Mouse (Mus musculus) kidney, adult 18-20 months (tissue): ENCODE data around the gene Gsk3a.
A peak's percentile ranks its signal among the peaks of the same experiment; 100 is the strongest.

ENCODE experiments used
- DNase-seq: peaks from one replicate; pipeline ENCODE4 v3.0.0; 2021

Gsk3a gene

GRCm38 (mm10) chr7:25248846-25249313 lies 11.2 kb upstream of the Gsk3a start:
- no peak for DNase-seq

- no peak for DNase-seq
Observed at GRCm38 (mm10) chr7:25248018-25248647, 10.5 kb upstream of the Gsk3a start.

GRCm38 (mm10) chr7:25247498-25247897 lies 9.8 kb upstream of the Gsk3a start:
- DNase-seq = no peak

- no peak for DNase-seq
Observed at GRCm38 (mm10) chr7:25246759-25247137, 9.1 kb upstream of the Gsk3a start.

GRCm38 (mm10) chr7:25246079-25246758 lies 8.6 kb upstream of the Gsk3a start:
- DNase-seq = peak; percentile 68

- no peak for DNase-seq
Observed at GRCm38 (mm10) chr7:25244562-25245369, 7.1 kb upstream of the Gsk3a start.

GRCm38 (mm10) chr7:25243361-25243760 lies 5.7 kb upstream of the Gsk3a start:
- no peak for DNase-seq

- peak; percentile 56 for DNase-seq
Observed at GRCm38 (mm10) chr7:25241062-25241461, 3.4 kb upstream of the Gsk3a start.

- DNase-seq = no peak
Observed at GRCm38 (mm10) chr7:25240631-25241030, 3.0 kb upstream of the Gsk3a start.

- DNase-seq = peak; percentile 83
Observed at GRCm38 (mm10) chr7:25238829-25239623, 1.4 kb upstream of the Gsk3a start.

- peak; percentile 96 for DNase-seq
Observed at GRCm38 (mm10) chr7:25238015-25238706, 510 bp upstream of the Gsk3a start.

GRCm38 (mm10) chr7:25235526-25235925 lies 2.1 kb downstream of the Gsk3a start:
- no peak for DNase-seq

GRCm38 (mm10) chr7:25233061-25233460 lies 4.6 kb downstream of the Gsk3a start:
- DNase-seq = no peak

GRCm38 (mm10) chr7:25232101-25232648 lies 5.5 kb downstream of the Gsk3a start:
- DNase-seq = no peak

- no peak for DNase-seq
Observed at GRCm38 (mm10) chr7:25230690-25231285, 6.9 kb downstream of the Gsk3a start.

GRCm38 (mm10) chr7:25227523-25228300 lies 9.9 kb downstream of the Gsk3a start:
- peak; percentile 40 for DNase-seq

- no peak for DNase-seq
Observed at GRCm38 (mm10) chr7:25222275-25222967, 15.2 kb downstream of the Gsk3a start.

GRCm38 (mm10) chr7:25221102-25221883 lies 16.4 kb downstream of the Gsk3a start, which contains the start of gene Zfp526:
Zfp526 (plus strand) TSS chr7:25221425.
- peak; percentile 98 for DNase-seq
